Mouse (Mus musculus) cerebellum, adult 18-20 months (tissue): Measurements from ENCODE around the gene Lipc.

Source experiments
- DNase-seq, 2 experiments: peaks; one replicate each; pipeline ENCODE4 v3.0.0; 2021

The Lipc gene

DNA sequence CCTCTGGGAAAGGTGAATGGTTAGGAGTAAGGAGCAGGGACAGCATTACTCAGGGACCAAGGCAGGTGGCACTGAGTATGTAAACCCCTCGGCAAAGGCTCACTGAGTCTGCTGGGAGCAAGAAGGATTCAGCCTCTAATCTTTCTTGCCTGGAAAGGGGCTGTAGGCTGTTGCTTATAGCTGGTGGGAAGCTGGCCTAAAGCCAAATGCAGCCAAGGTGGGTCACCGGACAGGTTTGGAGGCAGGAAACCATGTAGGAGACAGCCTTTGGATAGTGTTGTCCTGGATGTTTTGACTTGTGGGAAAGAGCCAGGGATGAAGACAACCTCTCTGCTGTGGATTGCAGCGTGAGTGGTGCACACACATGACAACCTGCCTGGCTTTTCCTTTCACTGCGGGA is 40.9 kb downstream of the Lipc start:
- no peak for DNase-seq

- DNase-seq: no peak
These were observed 41.7 kb downstream of the Lipc start for GRCm38 (mm10) chr9:70910351-70910750.

DNA sequence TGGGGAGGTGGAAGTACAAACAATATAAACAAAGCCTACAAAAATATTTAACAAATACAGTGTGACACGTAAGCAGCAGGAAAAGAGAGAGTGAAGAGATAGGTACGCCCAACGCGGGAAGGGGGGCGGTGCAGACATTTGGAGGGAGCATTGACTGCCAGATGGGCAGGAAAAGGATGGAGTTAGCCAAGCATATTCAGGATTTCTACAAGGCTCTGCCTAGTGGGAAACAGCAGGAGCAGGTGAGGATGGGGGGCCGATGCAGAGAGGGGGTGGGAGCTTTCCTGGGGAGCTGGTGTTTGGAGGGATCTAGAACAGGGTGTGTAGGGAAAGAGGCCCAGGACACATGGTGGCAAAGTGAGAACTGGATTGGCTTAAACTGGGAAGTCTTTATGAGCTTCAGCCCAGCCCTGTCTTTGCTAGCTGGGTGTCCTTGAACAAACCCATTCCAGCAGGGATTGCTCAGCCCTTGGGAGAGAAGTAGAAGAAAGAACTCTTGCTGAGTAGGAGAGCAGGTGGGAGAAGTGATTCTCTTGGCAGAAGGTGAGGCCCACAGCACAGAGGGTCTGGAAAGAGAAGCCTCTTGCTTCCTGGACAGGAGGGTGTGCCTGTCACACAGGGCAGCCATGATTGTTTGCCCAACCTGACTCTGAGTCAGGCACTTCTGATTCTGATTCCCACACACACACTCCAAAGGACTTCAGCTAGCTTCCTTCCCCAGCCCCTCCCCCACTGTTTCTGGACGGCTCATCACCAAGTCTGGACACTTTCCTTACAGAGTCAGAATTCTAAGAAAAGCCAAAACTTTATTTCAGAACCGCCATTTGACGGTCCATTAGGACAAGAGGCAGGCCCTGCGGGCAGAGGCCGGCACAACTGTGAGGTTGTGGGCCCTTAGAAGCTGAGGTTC is 49.0 kb downstream of the Lipc start:
- DNase-seq: peak in 1 of 2 experiments; percentile 24

DNA sequence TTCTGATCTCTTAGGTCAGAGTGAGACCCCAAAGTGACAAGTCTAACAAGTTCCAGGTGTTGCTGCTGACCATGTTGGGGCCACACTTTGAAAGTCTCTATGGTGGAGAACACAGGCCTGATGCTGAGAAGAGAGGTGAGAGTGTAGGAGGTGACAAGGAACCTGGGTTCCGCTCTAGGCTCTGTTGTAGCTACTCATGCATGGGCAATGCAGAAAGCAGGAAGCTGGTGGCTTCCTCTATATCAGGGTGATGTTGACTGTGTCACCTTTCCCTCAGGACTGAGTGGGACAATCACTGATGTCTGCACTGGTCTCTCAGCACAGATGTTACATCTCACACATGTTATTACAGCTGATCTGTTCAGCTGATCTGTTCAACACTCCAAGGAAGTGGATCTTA is 57.8 kb downstream of the Lipc start:
- no peak for DNase-seq

- no peak for DNase-seq
These were observed 58.5 kb downstream of the Lipc start for GRCm38 (mm10) chr9:70893526-70893925.

GRCm38 (mm10) chr9:70892627-70893026 is 59.4 kb downstream of the Lipc start:
- no peak for DNase-seq

DNA sequence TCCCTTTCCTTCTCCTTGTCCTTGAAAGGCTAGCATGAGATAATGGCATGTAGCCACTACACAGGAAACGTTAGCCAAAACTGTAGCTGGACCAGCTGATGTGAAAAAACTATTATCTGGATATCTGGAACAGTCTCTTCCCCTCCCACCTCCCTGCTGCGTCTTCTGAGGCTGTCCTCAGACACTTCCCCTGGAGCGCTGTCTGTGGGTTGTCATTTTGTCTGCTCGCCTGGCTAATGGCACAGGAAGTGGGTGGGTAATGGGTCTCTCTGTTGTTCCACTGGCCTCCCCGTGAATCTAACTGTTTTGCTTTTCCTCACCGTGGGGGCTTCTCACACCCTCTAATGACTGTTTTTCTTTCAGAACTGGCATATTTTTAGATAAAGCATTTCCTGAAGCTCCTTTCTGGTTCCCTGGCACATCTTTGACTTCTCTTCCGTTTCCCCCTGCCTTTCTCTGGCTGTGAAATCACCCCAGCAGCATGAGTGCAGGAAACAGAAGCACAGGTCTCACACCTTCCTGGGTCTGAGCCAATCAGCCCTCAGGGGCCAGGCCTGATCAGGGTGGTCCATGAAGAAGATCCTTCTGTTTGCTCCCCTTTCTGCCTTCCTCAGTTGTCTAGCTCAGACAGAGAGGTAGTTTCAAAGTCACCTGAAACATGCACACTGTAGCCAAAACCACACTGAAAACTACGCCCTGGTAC is 60.4 kb downstream of the Lipc start:
- DNase-seq: no peak

DNA sequence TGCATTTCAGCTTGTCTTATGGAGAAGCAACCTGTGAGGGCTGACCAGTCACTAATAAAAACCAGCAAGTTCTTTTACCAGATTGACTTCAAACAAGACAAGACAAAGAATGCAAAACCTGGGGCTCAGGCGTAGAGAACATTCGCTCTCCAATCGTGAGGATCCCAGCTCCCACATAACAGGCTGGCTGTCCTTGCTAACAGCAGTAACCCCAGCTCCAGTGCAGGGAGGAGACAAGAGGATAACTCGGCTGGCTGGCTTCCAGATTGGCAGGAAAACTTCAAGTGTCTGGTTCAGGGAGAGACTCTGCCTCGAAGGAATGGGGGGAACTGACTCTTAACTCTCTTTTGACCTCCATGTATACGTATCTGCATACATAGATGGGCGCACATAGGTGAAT is 61.3 kb downstream of the Lipc start:
- no peak for DNase-seq

DNA sequence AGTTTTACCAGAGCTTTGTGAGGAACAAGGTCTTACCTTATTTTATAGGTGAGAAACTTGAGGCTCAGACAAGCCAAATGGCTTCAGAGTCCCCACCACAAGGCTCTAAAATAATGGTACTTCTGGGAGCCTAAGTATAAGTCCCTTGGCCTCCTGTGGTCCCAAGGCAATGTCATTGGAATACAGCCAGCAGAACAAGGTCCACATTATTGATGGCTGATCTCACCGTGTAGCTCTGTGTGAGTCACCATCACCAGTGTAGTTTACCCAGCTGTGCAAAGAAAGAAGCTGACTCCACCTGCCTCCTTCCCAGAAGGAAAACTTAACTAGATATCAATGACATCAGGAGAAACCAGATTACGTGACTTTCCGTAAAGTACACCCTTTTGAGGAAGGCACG is 63.1 kb downstream of the Lipc start:
- no peak for DNase-seq

DNA sequence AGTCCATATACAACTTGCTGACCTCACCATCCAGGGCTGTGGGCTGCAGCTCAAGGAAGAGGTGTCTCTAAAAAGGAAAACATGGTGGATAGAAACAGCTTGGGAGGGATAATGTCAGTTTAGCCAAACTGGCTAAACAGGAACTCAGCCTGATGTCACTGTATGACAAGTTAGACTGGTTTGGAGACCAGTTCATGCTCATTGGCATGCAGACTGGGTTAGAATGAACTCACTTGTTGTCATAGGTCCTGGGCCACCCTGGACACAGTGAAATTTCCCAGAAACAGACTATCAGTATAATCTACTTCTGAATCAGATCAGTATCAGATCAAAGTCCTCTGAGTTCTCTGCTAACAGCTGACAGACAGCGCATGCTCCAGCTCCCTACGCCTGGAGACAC is 63.5 kb downstream of the Lipc start:
- DNase-seq: no peak

GRCm38 (mm10) chr9:70881982-70882381 is 70.0 kb downstream of the Lipc start:
- no peak for DNase-seq

- peak in 1 of 2 experiments; percentile 20 for DNase-seq
These were observed 73.2 kb downstream of the Lipc start for GRCm38 (mm10) chr9:70878823-70879222.

DNA sequence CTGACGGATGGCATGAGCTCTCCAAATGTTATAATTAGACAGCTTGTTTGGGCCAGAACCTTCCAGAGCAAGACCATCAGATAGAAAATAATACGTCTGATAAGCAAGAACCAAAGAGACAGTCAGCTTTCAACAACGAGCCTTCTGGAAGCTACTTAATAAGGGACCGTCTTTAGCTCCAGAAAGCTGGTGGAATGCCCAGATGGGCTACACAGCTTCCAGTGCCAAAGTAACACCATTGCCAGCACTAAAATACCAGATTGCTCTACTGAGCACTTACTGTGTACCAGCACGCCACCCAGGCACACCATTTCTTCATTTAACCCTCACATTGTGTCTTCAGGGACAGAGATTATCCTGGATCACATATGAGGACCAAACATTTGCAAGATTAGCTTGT is 73.9 kb downstream of the Lipc start:
- peak; percentile 60 to 61 for DNase-seq

DNA sequence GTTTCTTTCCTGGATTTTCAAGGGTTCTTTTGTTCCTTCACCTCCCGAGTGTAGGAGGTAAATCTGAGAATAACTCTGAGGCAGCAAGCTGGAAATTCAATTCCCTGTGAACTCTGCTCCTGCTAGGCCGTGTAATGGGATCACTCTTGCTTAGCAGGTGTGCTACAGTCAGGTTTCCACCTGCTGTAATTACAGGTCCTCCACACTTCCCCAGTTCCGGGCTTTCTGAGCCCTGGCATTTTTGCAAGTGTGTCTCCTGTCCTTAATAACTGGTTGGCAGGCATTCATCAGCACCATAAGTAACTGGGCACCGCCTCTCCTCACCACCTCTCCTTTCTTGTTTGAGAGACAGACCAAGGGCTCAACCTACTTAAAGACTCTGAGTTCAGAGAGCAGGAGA is 76.5 kb downstream of the Lipc start:
- DNase-seq: peak; percentile 50 to 63

DNA sequence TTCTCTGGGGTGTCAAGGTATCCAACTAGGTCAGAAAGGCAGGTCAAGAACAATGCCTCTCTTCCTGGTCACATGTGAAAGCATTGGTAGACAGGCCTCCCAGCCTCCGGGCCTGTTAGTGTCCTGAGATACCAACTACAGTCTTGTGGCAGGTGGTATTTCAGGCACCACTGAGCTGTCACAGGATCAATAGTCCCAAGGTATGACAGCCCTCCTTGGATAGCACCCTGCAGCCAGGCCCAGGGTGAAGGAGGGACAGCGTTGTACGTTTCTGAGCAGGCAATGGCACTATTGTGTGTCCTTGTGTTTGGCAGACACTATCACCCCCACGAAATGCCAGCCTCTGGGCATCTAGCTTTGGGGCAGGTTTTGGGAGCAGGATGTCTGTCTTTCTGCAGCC is 77.0 kb downstream of the Lipc start:
- no peak for DNase-seq

GRCm38 (mm10) chr9:70872675-70873074 is 79.4 kb downstream of the Lipc start:
- no peak for DNase-seq

GRCm38 (mm10) chr9:70870326-70870725 is 81.7 kb downstream of the Lipc start:
- DNase-seq: no peak

DNA sequence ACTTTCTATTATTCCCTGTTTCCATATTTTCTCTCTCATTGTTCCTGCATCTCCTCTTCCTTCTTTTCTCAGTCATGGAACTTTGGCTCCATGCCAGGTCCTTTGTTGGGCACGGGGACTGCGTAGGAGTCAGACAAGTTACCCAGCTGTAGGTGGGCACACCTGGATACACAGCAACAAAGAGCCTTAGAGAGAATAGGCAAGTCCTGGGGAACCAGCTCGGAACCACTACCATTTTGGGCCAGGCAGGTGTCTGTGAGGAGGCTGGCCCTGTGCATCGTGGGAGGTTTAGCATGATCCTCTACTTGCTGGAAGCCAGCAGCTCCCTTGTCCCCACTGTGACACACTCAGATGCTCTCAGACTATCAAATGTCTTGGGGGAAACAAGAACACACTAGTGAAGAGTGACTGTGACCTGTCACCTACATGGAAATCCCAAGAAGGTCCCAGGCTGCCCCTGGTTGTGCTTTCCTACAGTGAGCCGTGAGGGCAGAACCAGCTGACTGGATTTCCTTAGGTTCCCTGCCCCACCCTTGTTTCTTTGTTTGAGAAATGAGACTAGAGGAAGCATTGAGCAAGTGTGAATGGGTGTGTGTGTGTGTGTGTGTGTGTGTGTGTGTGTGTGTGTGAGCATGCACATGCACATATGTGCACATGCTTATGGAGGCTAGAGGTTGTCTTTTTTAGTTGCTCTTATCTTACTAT is 82.7 kb downstream of the Lipc start:
- DNase-seq: no peak

DNA sequence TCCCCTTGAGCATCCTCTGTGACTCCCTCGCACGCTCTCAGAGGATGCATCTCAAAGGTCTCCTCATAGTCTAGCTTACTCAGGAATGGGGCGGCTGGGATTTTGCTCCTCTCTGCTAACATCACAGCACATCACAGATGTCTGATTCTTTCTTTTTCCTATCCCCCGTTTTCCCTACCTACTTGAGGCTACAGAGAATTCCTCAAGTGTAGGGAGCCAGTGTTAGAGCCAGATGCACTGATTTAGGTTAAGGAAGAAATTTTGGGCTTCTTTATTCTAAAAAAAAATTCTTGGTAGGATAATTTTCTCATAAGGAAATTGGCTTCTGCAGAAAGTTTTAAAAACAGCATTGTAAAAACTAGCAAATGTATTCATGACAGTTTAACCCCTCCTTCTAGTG is 84.6 kb downstream of the Lipc start:
- DNase-seq: no peak

DNA sequence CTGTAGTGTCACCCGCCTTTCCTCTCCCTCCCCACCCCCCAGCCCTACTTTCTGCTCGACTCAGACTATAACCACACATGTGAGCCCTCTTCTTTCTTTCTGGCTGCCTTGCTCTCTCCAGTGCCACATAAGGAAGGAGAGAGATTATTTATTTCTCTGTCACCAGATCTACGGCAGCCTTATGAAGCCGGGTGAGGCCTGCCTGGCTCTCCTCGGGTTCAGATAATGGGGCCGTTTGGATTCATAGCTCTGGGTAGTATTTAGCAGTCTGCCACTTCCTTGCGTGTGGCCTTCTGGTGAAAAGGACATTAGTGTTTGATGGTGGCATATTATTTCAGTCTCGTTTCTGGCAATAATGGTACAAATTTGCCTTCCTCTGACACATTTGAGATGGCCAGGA is 88.0 kb downstream of the Lipc start:
- DNase-seq: no peak

DNA sequence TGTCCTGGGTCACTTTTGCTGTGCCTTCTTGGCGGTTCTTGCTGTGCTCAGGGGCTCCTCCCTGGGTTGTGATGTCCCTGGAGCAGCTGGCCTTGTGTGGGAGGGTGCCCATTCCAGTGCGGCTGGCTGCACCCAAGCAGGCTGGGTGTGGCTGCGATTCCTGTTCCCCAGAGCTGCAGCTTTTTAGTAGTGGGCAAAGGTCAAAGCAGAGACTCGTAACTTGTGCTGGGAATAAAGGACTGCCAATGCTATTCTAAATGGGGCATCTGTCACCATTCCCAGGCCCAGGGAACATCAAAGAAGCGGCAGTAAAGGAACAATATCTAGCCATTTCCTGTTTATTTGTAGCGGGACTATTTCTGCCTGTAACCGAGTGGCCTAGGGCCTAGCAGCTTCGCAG is 88.7 kb downstream of the Lipc start:
- DNase-seq: no peak

DNA sequence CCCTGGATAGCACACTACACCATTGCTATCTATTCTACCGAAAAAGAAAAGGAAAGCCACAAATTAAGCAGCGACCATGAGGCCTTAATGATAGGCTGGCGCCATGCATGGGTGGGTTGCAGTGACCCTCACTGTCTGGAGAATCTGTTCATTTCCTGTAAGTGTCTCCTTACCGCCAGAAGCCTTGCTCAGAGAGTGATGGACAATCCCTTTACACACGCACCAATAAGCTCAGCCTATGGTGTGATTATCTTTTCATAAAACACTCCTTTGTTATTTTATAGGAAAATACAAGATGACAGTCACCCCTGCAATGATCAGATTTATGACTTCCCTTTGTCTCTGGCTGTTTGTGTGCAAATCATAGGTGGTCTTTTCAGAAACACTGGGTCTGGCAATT is 92.8 kb downstream of the Lipc start:
- no peak for DNase-seq

DNA sequence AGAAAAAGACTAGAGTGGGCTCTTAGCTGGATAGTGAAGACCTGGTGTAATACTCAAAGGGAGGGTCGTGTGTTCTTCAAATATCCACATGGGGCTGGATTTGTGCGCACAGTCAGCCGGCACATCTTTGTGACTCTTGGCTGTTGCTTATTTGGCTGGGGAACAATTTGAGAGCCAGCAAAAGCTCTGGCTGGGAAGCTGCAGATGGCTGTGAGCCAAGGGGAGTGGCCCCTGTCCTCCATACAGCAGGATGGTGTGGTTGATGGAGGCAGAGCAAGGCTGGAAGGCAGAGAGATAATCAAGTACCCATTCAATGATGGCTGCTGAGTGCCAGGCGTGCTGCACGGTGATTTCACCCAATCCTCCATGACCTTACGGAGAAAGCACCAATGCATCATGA is 96.2 kb downstream of the Lipc start:
- DNase-seq: no peak

GRCm38 (mm10) chr9:70854950-70855349 is 97.1 kb downstream of the Lipc start:
- no peak for DNase-seq
